Mouse (Mus musculus) ovary, adult 10 weeks (tissue): ENCODE data around the gene Sdhaf1. TPM values are rescaled to one million over a fixed set of nuclear protein-coding genes. Genes with fewer than 3 reads are reported as not detected.

ENCODE experiments used
- polyA plus RNA-seq: library from polyadenylated mRNA; stranded (reverse); fragments of 350-450 nt; fragmentation: Illumina TruSeq; extraction: RNeasy Lipid Tissue Mini Kit (QIAGEN cat#74804); gene quantifications from one replicate; pipeline ENCODE4 v1.2.3, GENCODE M21; 2014

The Sdhaf1 gene
- polyA plus RNA-seq, result 1.3 TPM

DNA sequence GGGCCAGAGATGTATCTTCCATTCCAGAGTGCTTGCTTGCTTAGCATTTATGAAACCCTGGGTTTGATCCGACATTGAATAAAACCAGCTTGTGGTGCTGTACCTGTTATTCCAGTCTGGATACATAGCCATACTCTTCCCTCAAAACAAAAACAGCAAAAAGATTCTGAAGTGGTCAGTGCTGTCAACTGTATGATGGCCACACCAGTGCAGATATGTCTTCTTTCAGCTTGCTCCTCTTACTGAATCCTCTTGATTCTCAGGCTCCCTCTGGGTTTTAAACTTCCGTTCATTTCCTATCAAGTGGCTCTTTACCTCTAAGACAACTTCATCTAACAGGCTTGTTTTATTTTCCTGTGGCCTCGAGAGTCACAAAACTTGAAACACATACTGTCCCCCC is at the start of gene Sdhaf1:
Gene Sdhaf1, minus strand, starts transcription at position 101 of the 400 bp plus-strand sequence.

DNA sequence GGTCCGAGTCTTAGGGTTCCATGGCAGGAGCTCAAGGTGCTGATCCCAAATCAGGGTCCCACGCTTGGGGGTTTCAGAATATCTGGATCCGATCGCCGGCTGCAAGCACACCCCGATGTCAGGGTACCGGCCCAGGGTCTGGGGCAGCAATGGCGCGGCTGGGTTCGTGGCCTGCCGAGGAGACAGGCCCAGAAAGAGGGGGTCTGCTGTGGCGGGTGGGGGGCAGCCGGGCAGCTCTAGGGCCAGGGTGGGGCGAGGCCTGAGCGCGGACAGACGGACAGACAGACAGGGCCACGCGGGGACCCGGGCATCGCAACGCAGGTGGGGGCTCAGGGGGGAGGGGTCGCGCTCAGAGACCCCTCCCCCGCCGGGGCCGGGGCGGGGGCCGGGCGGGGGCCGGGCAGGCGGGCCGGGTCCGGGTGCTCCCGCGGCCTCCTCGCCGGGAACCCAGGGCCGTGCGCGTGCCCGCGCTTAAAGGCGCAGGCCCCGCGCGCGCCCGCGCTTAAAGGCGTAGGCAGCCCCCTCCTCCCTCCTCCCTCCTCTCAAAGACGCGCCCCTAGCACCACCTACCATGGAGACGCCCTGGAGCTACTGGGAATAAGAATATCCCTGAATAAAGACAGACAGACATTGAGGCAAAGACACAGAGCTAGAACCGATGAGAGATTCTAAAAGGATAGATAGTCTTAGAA is 39.1 kb upstream of the Sdhaf1 start, which contains the start of gene Lrfn3:
Gene Lrfn3, minus strand, starts transcription at position 121 of the 692 bp plus-strand sequence.

DNA sequence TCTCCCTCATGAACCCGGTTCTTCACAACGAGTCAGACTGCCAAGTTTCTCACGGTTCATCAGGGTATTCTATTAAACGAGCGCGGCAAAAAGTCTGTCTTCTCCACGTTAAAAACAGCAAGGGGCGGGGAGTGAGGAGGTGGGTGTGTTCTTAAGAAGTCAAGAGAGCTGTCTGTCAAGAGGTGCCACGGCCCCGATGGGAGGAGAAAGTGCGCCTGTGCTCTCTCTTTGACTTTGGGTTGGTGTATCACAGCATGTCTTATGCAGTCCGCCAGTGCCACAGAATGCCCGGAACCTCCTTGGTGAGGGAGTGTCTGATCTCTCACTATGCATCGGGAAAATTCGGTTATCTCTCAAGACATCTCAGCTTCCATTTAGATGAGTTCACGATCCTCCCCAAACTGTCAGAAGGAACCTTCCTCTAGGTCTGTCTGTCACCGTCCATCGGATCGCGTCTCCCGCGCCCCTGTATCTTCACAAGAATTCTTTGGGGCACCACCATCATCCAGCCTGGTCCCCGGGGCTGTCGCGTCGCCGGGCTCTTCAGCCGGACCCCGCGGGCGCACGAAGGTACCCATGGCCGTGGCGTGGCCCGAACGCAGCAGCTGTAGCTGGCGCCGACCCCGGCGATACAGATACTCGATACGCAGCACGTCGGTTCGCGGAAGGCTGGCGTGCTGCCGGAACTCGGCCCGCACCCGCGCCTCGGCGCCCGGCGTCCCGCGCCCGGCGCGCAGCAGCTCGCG is 2.0 kb downstream of the Sdhaf1 start, which contains the start of gene E130208F15Rik:
Gene E130208F15Rik, plus strand, starts transcription at position 202 of the 746 bp plus-strand sequence.

DNA sequence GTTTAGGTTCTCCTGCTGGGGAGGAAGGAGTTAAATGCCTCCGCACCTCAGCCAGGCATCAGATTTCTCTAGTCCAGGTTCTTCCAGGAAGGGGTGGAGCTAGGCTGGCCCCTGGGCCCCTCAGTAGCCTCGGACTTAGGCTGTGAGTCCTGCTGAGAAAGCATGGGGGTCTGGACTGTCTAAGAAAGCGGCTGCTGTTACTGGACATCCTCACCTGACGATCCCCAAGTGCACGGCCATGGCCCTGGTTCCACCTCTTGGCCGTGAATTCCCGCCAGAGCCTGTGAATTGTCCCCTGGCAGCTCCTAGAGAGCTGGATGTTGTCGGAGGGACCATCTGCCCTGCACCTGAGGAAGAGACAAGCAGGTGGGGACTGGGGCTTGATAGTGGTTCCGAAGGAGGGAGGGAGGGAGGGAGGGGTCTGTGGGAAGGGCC is 9.0 kb downstream of the Sdhaf1 start, which contains the start of gene Syne4:
Gene Syne4, plus strand, starts transcription at position 87 of the 435 bp plus-strand sequence.

DNA sequence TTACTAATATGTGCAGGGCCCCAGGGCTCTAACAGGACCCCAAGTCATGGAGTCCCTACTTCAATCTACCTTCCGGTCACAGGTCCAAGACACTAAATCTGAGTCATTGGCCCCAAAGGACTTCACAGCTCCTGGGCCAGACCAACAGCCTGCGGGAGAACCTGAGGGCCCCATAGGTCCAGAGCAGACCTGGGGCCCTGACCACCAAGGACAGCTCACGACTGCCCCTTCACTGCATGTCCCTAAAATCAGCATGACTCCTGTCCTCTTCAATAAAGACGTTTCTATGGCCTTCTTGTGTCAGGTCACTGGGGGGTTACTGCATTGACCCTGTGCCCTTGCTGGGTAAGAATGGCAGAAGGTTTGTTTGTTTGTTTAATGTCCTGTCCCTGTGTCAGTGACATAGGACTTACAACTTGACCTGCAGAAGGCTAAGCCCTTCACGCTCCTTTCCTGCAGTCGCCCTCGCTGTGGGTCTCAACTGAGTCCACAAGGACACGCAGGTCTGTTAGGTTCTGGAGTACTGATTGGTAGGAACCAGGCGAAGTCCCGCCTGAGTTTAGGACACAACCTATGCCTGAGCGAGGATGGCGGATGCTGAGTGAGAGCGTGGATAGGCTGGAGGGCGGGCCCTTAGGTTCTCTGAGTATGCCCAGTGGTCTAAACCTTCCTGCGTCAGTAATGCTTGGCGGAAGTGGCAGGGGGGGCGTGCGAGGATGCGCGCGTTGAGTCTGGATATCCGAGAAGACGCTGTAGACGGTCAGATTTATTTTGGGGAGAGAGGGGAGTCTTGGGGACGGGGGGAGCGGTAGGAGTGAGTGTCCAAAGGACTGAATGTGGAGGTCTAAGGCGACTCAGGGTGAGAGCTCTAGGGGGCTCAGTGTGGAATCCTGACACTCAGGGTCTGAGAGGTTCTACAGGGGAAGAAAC is 15.4 kb downstream of the Sdhaf1 start, which contains the start of gene Alkbh6:
Gene Alkbh6, plus strand, starts transcription at position 642 of the 930 bp plus-strand sequence.

DNA sequence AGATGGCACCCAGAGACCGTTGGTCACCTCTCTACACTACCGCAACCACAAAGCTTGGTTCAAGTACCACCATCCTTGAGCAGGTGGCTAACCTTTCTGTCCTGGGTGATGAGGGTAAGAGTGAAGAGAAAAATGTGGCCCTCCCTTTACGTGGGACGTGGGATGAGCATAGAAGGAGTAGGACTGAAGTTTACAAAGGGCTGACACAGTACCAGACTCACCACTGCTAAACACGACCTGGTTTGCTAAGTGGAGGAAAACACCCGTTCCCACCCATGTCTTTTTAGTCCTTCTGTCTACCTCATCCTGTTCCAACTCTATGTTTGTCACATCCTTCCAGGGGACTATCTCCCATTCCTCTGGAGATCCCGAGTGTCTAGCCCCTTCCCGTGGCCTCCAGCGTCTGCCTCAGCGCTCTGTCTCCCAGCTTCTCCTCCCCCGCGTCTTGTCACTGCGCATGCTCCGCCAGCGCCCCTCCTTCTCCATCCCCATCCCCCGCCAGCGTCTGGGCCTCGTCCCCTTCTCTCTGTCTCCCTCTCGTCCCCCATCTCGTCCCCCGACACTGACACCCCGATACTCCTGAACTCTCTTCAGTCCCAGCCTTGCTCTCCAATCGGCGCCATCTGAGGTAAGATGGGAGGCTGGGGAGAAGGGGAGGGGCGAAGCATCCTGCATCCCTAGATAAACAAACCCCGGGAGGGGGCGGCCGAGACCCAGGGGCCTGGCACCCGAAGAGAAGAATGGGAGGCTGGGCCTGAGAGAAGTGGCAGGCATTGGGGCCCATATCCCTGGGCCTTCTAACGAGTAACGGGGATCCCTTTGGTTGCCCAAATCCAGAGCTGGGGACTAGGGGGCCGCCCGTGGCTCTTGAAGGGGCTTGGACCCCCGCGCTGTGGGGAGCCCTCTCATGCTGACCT is 32.2 kb downstream of the Sdhaf1 start, which contains the start of gene Clip3:
Gene Clip3, plus strand, starts transcription at position 514 of the 917 bp plus-strand sequence.

DNA sequence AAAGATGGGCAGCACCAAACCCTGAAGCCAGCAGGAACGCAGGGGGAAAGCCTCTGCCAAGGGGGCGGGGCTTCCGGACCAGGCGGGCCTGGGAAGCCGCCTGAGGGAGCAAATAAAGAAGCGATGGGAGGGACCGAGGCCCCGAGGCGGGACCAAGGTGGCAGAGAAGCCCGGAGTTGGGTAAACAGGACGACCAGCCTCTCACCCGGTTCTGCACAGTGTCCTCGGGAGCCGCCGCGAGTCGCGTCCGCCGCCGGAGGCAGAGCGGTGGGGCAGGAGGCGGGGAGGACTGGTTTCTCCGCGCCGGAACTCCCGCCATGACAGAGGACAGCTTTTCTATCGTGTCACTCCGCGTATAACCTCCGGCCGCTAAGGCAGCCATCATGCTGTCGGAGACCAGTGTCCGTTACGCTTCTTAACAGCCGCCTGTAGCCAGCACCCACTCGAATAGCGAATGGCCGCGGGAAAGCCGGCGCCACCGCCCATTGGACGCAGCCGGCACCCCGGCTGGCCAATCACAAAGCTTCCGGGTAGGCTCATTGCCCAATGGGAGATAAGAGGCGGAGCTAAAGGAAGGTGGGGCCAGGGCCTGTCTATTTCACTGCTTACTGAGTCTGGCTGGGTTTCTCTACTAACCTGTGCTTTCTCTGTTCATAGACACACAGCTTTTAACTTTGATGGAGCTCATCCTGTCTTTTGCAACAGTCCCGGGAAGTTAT is 43.6 kb downstream of the Sdhaf1 start, which contains the start of the genes Thap8 and Wdr62:
Gene Thap8, plus strand, starts transcription at position 144 of the 719 bp plus-strand sequence.
Gene Wdr62, minus strand, starts transcription at position 469 of the 719 bp plus-strand sequence.

Other genes with a start within 250 kb of the Sdhaf1 start
- gene Gm26920, start 233.5 kb downstream of the Sdhaf1 start, polyA plus RNA-seq, result not detected
- gene Zfp566, start 233.4 kb downstream of the Sdhaf1 start, polyA plus RNA-seq, result 6.8 TPM
- 289 TPM for gene Zfp260, start 229.1 kb downstream of the Sdhaf1 start, polyA plus RNA-seq
- gene Zfp382, start 202.0 kb downstream of the Sdhaf1 start, polyA plus RNA-seq, result 8.0 TPM
- gene Zfp146, start 154.1 kb downstream of the Sdhaf1 start, polyA plus RNA-seq, result 76.2 TPM
- gene Cox7a1, start 139.8 kb downstream of the Sdhaf1 start, polyA plus RNA-seq, result not detected
- 65.4 TPM for gene Capns1, start 125.1 kb downstream of the Sdhaf1 start, polyA plus RNA-seq
- gene Polr2i, start 91.9 kb downstream of the Sdhaf1 start, polyA plus RNA-seq, result 1.7 TPM
- gene Tbcb, start 91.6 kb downstream of the Sdhaf1 start, polyA plus RNA-seq, result 6.8 TPM
- not detected for gene Ovol3, start 88.2 kb downstream of the Sdhaf1 start, polyA plus RNA-seq
- gene Thap8, start 43.8 kb downstream of the Sdhaf1 start, polyA plus RNA-seq, result not detected
- gene Wdr62, start 43.5 kb downstream of the Sdhaf1 start, polyA plus RNA-seq, result 0.20 TPM
- 20.6 TPM for gene Clip3, start 32.2 kb downstream of the Sdhaf1 start, polyA plus RNA-seq
- 3.1 TPM for gene Alkbh6, start 15.2 kb downstream of the Sdhaf1 start, polyA plus RNA-seq
- gene Syne4, start 9.1 kb downstream of the Sdhaf1 start, polyA plus RNA-seq, result 1.7 TPM
- gene E130208F15Rik, start 2.2 kb downstream of the Sdhaf1 start, polyA plus RNA-seq, result 0.51 TPM
- gene Lrfn3, start 38.9 kb upstream of the Sdhaf1 start, polyA plus RNA-seq, result 0.40 TPM
- 5.6 TPM for gene Tyrobp, start 89.9 kb upstream of the Sdhaf1 start, polyA plus RNA-seq
- not detected for gene Hcst, start 96.0 kb upstream of the Sdhaf1 start, polyA plus RNA-seq
- 0.23 TPM for gene Nfkbid, start 97.8 kb upstream of the Sdhaf1 start, polyA plus RNA-seq
- gene Aplp1, start 121.6 kb upstream of the Sdhaf1 start, polyA plus RNA-seq, result 0.63 TPM
- not detected for gene Kirrel2, start 133.8 kb upstream of the Sdhaf1 start, polyA plus RNA-seq
- gene Nphs1, start 134.4 kb upstream of the Sdhaf1 start, polyA plus RNA-seq, result not detected
- not detected for gene Prodh2, start 169.7 kb upstream of the Sdhaf1 start, polyA plus RNA-seq
- gene Arhgap33, start 211.2 kb upstream of the Sdhaf1 start, polyA plus RNA-seq, result 0.23 TPM
- 22.5 TPM for gene Hspb6, start 228.3 kb upstream of the Sdhaf1 start, polyA plus RNA-seq
- 2.0 TPM for gene Proser3, start 228.4 kb upstream of the Sdhaf1 start, polyA plus RNA-seq
- gene Lin37, start 235.9 kb upstream of the Sdhaf1 start, polyA plus RNA-seq, result 5.0 TPM
- 8.5 TPM for gene U2af1l4, start 239.4 kb upstream of the Sdhaf1 start, polyA plus RNA-seq
- 1.1 TPM for gene Gm49396, start 239.4 kb upstream of the Sdhaf1 start, polyA plus RNA-seq
- gene Psenen, start 239.7 kb upstream of the Sdhaf1 start, polyA plus RNA-seq, result 24.5 TPM
- not detected for gene Igflr1, start 241.5 kb upstream of the Sdhaf1 start, polyA plus RNA-seq